Mouse (Mus musculus) activated CD4-positive, CD25-positive, alpha-beta regulatory T cell, adult 9 weeks (primary cell): Measurements from ENCODE around the gene Psg21. TPM values are rescaled to one million over a fixed set of nuclear protein-coding genes. Genes with fewer than 3 reads are reported as not detected.

ENCODE experiments used
- polyA plus RNA-seq: library from polyadenylated mRNA; unstranded; fragments of 100-300 nt; shearing (Covaris generic); gene quantifications from one replicate; pipeline ENCODE4 v1.2.1, GENCODE M21; 2017

Gene Psg21
- not detected for polyA plus RNA-seq

DNA sequence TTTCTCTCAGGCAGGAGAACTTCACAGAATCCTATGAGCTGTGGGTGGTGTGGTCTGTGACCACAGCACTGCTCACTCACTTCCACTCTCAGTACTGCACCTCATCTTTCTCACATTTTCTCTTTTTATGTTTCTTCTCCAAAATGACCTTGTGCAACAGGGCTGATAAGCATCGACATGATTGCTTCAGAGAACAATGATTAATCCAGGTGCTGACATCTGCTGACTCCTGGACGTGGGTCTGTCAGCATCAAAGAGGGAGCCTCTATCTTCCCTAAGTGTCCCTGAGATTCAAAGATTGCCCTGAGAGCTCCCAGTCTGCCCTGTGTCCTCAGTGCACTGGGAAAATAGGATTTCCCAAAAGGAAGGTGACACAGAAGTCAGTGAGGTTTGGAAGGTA, at the start of gene Psg21:
Psg21 (minus strand) TSS at position 101 of the 400 bp plus-strand sequence.

DNA sequence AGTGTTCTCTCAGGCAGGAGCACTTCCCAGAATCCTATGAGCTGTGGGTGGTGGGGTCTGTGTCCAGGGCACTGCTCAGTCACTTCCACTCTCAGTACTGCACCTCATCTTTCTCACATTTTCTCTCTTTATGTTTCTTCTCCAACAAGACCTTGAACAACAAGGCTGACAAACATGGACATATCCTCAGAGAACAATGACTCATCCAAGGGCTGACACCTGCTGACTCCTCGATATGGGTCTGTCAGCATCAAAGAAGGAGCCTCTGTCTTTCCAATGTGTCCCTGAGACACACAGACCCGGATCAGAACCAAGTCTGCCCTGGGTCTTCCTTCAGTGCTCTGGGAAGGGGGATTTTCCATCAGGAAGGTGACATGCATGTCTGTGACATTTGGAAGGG, 29.6 kb upstream of the Psg21 start, which contains the start of gene Psg20:
Psg20 (minus strand) TSS at position 101 of the 400 bp plus-strand sequence.

DNA sequence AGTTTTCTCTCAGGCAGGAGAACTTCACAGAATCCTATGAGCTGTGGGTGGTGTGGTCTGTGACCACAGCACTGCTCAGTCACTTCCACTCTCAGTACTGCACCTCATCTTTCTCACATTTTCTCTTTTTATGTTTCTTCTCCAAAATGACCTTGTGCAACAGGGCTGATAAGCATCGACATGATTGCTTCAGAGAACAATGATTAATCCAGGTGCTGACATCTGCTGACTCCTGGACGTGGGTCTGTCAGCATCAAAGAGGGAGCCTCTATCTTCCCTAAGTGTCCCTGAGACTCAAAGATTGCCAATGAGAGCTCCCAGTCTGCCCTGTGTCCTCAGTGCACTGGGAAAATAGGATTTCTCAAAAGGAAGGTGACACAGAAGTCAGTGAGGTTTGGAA, 40.1 kb downstream of the Psg21 start, which contains the start of gene Psg23:
Psg23 (minus strand) TSS at position 101 of the 400 bp plus-strand sequence.

Other genes starting within 250 kb of the Psg21 start
- not detected for gene Psg28, start 224.7 kb downstream of the Psg21 start, polyA plus RNA-seq
- gene Psg26, start 172.5 kb downstream of the Psg21 start, polyA plus RNA-seq = not detected
- not detected for gene Psg25, start 124.5 kb downstream of the Psg21 start, polyA plus RNA-seq
- gene Psg27, start 89.4 kb downstream of the Psg21 start, polyA plus RNA-seq = not detected
- not detected for gene Psg23, start 40.2 kb downstream of the Psg21 start, polyA plus RNA-seq
- not detected for gene Psg20, start 29.5 kb upstream of the Psg21 start, polyA plus RNA-seq
- not detected for gene Psg22, start 61.4 kb upstream of the Psg21 start, polyA plus RNA-seq
- gene Psg19, start 141.8 kb upstream of the Psg21 start, polyA plus RNA-seq = not detected
- gene Psg17, start 164.9 kb upstream of the Psg21 start, polyA plus RNA-seq = not detected
- gene Mill2, start 183.2 kb upstream of the Psg21 start, polyA plus RNA-seq = not detected
- gene Pglyrp1, start 214.6 kb upstream of the Psg21 start, polyA plus RNA-seq = 257 TPM